Mouse (Mus musculus) ovary, adult 18-20 months (tissue): Measurements from ENCODE around the gene Sptlc3.

Experiments used
- DNase-seq: peaks from one replicate; pipeline ENCODE4 v3.0.0; 2022; ENCODE audit warnings: low spot score, mixed read lengths

The Sptlc3 gene

GRCm38 (mm10) chr2:139637861-139638260 lies 144.1 kb downstream of the Sptlc3 start:
- DNase-seq = no peak

DNA sequence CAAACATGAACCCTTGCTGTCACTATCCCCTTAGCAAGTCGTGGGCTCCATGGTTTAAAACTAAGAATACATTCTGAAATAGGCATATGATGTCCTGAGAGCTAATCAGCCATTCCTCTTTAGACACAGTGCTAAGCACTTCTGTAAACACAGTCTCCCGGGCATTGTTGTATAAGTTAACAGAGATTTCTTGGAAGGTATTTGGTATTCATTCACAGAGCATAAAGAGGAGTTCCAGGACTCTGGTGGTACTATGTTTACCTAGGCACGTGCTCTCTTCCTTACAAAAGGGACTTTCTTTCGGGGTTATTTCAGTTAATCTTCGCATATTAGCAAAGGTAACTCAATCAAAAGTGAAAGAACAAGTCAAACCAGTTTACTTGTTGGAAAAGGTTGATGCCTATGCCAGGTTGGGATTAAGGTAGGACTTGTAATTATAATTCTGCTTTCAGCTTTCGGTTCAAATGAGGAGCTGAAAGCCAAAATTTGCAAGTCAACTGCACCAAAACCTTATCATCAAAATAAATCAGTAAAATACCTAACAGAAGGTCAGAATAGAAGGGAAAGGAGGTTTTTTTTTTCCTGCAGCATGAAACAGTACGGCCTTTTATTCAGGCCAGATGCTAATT lies 148.2 kb downstream of the Sptlc3 start:
- no peak for DNase-seq

DNA sequence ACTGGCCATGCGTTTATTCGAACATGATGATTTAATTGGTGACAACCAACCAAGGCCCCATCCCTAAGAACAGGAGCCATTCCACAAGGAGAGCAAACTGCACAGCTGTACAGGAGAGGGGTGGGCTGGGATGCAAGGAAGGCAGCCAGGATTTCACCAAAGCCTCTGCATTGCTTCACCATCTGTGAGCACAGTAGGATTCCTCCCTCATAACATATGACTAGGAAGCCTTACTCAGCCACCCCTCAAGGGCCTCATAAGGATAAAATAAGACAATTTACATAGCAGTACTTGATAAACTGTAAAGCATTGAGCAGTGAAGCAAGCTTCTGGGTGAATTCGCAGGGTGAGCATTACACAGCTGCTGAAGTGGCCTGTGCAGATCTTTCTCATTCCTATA lies 155.8 kb downstream of the Sptlc3 start:
- no peak for DNase-seq

GRCm38 (mm10) chr2:139656750-139657149 lies 163.0 kb downstream of the Sptlc3 start:
- no peak for DNase-seq

DNA sequence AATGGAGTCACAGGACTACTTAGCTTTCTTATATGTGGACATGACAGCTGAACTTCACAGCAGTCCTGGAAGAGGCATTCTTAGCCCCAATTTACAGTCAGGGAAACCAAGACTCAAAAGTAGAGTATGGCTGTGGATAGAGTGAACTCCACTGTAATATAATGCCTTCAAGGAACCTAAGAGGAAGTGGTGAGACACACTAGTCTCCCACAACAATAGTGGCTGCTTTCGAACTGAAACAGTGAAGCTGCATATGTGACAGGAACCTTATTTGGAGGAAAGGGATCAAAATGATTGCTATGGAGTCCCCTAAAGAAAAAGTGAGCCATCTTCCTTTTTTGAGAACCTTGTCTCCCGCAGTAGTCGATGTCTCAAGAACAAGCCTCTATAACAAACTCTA lies 178.1 kb downstream of the Sptlc3 start:
- DNase-seq = no peak

DNA sequence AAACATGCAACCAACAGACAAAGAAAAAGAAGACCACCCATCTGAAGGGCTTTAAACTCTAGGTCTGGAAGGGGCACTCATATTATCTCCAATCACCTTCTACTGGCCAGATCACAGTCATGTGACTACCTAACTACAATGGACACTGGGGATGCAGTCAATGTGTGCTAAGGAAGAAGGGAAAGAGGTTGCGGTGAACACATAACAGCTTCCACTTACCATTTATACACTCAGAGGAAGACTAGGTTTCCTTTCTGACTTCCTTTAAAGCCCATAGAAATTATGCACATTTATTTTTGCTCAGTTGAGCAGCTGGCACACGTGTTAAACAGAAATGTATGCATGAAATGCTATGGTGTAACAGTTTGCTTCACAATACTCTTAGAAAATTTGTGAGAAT lies 178.7 kb downstream of the Sptlc3 start:
- no peak for DNase-seq

- peak; percentile 38 for DNase-seq
These were observed 183.5 kb downstream of the Sptlc3 start for GRCm38 (mm10) chr2:139677065-139677762.

DNA sequence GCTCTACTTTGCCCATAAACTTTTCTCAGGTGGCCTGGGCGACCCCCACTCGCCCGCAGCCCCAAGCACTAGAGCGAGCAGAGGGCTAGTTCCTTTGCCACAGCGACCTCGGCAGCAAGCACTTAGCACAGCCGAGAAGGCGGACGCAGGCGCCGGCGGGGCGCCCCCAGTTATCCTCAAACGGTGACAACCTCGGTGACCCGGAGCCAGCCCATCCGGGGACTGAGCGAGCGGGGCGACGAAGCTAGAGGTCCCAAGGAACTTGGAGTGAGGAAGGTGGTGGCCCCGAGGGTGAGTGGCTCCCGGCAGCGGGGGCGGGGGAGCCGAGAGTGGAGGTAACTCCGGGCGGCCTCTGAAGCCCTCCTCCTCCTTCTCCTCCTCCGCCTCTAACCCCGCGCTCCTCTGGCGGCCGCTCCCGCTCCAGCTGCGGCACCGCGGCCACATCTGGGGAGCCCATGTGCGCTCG lies 184.1 kb downstream of the Sptlc3 start, which contains the start of gene Ism1:
Gene Ism1 (plus strand): TSS at position 370 of the 466 bp plus-strand sequence.
- DNase-seq = peak; percentile 5

GRCm38 (mm10) chr2:139678275-139679140 lies 184.8 kb downstream of the Sptlc3 start:
- DNase-seq = no peak

DNA sequence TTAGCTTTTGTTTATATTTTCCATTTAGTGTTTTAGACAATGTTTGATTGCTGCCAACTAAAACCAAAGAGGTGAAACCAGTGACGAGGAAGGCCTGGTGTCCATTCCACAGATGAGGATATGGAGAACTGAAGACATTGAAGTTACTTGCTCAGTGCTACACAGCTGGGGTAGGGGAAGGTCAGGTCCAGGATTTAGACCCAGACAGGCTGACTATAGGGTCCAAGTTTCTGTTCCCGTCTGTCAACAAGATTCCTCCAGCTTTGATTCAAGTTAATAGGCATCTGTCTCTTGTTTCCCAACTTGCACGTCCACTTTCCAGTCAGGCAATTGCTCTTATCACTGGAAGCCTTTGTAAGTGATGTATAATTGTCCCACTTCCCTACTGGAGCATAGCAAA lies 188.8 kb downstream of the Sptlc3 start:
- no peak for DNase-seq
